Mouse (Mus musculus) testis, adult 2 months (tissue): ENCODE measurements around the gene 4930556J24Rik. TPM values are rescaled to one million over a fixed set of nuclear protein-coding genes. Genes with fewer than 3 reads are reported as not detected.
"Not testable (repeated sequence)": the region's sequence is repeated elsewhere in the genome, so short reads cannot be mapped to it uniquely, and the experiment has no call there.

ENCODE experiments used
- H3K27ac ChIP-seq: fragments of 200-500 bp; 2 replicates; pipeline ENCODE4 v1.5.1; 2012; ENCODE audit warnings: low read depth, low read length; ENCODE audit not compliant: control insufficient read depth, insufficient read depth
- H3K27me3 ChIP-seq: fragments of 200-500 bp; 2 replicates; pipeline ENCODE4 v1.6.1; 2012; ENCODE audit warnings: mild to moderate bottlenecking, low read length, moderate library complexity; ENCODE audit not compliant: control insufficient read depth, insufficient read depth
- H3K36me3 ChIP-seq: fragments of 200-500 bp; 2 replicates; pipeline ENCODE4 v1.6.1; 2012; ENCODE audit warnings: mild to moderate bottlenecking, low read length; ENCODE audit not compliant: control insufficient read depth, insufficient read depth
- H3K4me1 ChIP-seq: fragments of 200-500 bp; 2 replicates; pipeline ENCODE4 v1.6.1; 2012; ENCODE audit warnings: low read length; ENCODE audit not compliant: control insufficient read depth, insufficient read depth
- H3K4me3 ChIP-seq: fragments of 200-500 bp; 2 replicates; pipeline ENCODE4 v1.5.1; 2012; ENCODE audit warnings: low read depth, mild to moderate bottlenecking, low read length, moderate library complexity, mixed read lengths; ENCODE audit not compliant: control insufficient read depth
- CTCF ChIP-seq: fragments of 200-500 bp; IDR thresholded peaks from 2 replicates; pipeline ENCODE4 v1.5.1; 2012; ENCODE audit warnings: low read depth, mild to moderate bottlenecking, inconsistent platforms, low read length, moderate library complexity; ENCODE audit not compliant: control insufficient read depth, insufficient read depth, insufficient replicate concordance
- POLR2A ChIP-seq: fragments of 200-500 bp; IDR thresholded peaks from 2 replicates; pipeline ENCODE4 v1.6.1; 2012; ENCODE audit warnings: low read depth, mild to moderate bottlenecking, inconsistent platforms, low read length, moderate library complexity; ENCODE audit not compliant: control insufficient read depth
- polyA plus RNA-seq: library from polyadenylated mRNA; depleted of rRNA; stranded (reverse); fragments of >200 nt; gene quantifications from 2 replicates; pipeline ENCODE4 v1.2.3, GENCODE M21; 2012

Gene 4930556J24Rik
- polyA plus RNA-seq, 1 experiment: 1.6 TPM

DNA sequence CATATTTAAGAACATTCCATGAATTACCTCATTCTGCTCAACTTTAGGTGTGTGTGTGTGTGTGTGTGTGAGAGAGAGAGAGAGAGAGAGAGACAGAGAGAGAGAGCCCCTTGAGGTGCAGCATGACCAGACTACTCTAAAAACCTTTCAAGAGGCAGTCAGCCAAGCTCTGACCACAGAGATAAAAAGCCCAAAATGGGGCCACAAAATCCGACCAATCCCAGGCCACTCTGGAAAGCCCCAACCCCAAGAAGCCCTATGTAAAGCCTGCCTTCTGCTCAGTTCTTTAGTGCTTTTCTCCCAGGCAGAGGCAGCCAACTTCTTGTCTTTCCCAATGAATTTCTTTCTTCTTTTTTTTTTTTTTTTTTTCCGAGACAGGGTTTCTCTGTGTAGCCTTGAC, 15.7 kb downstream of the 4930556J24Rik start:
- TF ChIP-seq POLR2A (no peak), CTCF (no peak)
- no peaks in the 10 kb centered on the region for H3K36me3 ChIP-seq
- H3K4me3 ChIP-seq: no peak overlapping the region
- H3K4me1 ChIP-seq: peaks cover 3% of the 10 kb centered on the region; the same call in 1 of the 2 replicates
- H3K27me3 ChIP-seq: no peaks in the 10 kb centered on the region
- no peak overlapping the region for H3K27ac ChIP-seq

DNA sequence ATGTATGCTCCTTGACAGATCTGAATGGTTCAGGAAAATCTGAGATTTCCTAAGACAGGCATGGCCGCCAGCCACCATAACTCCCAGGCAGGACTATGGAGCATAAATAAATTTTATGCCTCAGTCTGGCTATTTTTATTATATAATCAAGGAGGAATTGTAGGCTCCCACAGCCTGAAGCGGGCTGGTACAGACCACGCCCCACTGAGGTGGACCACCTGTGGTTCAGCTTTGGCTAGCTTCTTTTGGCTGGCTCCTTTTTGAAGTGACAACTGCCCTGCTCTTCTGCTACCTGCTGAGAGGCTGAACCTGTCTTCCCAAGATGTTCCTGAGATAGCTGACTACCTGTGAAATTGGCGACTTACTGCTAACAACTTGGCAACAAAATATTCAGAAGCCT, 21.2 kb downstream of the 4930556J24Rik start:
- H3K27ac ChIP-seq, H3K4me3 ChIP-seq, H3K27me3 ChIP-seq, H3K36me3 ChIP-seq, H3K4me1 ChIP-seq: not testable (repeated sequence)

DNA sequence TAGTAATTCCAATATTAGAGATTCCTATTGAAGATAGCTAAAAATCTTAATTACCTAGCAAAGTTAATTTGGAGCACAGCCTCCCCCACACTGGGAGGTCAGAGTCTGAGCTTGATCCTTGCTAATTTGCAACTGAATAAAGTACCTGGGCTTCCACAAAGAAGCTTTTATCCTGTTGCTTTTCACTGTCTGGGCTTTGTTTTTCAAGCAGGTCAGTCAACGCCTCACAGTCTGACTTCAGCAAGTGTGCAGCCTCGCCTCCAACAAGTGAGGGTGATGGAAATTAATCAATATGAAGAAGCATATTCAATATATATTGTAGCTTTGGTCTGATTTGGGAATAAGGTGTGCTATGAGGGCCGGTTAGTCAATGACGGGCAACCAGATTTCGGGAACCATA, 21.7 kb downstream of the 4930556J24Rik start:
- not testable (repeated sequence) for H3K27ac ChIP-seq, H3K4me1 ChIP-seq, H3K36me3 ChIP-seq, H3K27me3 ChIP-seq, H3K4me3 ChIP-seq

DNA sequence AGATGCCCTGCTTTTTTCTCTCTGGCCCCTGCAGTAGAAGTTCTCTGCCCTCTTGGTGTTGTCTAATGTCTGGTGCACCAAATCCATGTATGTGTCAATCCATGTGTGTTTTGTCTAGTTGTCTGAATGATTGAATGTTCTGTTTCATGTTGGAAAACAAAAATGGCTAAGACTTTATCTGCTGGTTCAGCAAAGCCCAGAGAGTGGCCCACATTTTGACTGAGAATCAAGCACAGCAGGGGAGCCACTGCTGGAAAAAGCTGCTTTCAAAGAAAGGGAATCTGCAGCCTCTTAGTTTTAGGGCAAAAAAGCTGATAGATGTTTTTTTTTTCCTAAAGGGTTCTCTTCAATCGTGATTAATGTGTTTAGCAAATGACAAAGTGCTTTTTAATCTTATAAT, 30.2 kb downstream of the 4930556J24Rik start:
- Histone ChIP-seq H3K4me1 (no peaks in the 10 kb centered on the region; the same call in 1 of the 2 replicates), H3K27ac (no peak overlapping the region), H3K36me3 (no peaks in the 10 kb centered on the region), H3K4me3 (no peak overlapping the region), H3K27me3 (no peaks in the 10 kb centered on the region)
- TF ChIP-seq CTCF (no peak), POLR2A (no peak)

DNA sequence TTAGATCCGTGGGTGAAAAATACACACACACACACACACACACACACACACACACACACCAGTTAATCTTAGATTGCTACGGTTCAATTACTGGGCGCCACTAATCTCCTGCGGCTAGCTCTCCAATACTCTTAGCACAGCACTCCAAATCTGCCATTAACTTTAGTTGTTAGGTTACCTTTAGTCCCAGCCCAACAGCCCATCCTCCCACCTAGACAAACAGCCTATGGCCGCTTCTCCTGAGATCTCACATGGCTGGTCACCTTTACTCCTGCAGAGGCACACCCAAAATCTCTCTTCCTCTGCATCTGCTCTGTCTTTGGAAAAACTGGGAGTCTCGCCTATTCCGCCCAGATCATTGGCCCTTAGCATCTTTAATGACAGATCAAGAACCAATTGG, 35.2 kb downstream of the 4930556J24Rik start:
- Histone ChIP-seq H3K36me3 (no peaks in the 10 kb centered on the region), H3K4me1 (no peaks in the 10 kb centered on the region; the same call in 1 of the 2 replicates), H3K27me3 (no peaks in the 10 kb centered on the region), H3K4me3 (no peak overlapping the region), H3K27ac (no peak overlapping the region)
- no peak for TF ChIP-seq CTCF
- no peak for TF ChIP-seq POLR2A

DNA sequence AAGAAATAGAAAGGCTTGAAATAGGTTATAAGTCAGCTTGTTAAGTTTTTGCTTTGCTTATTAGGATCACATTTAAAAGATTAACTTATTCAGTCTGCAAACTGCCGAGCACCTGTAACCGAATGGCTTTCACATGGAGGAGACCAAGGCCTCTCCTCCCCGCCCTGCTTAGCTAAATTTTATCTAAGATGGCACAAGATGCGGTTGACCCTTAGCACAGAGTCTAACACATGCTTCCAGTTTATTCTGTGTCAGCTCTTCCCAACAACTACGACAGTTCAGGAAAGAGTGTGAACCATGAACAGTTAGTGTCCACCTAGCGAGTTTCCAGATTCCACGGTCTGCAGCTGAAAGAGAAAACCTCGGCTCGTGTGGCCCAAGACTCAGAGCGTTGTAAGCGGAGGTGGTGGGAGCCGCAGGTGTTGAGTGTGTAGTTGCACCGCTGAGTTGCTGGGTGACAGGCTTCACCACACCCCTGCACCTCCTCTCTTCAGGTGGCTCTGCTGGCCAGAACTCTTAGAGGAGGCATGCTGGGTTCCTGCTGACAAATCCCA, 39.2 kb downstream of the 4930556J24Rik start:
- H3K4me3 ChIP-seq: no peak overlapping the region
- H3K27ac ChIP-seq: no peak overlapping the region
- no peaks in the 10 kb centered on the region for H3K36me3 ChIP-seq
- no peaks in the 10 kb centered on the region for H3K4me1 ChIP-seq
- no peak for TF ChIP-seq POLR2A
- H3K27me3 ChIP-seq: no peaks in the 10 kb centered on the region

DNA sequence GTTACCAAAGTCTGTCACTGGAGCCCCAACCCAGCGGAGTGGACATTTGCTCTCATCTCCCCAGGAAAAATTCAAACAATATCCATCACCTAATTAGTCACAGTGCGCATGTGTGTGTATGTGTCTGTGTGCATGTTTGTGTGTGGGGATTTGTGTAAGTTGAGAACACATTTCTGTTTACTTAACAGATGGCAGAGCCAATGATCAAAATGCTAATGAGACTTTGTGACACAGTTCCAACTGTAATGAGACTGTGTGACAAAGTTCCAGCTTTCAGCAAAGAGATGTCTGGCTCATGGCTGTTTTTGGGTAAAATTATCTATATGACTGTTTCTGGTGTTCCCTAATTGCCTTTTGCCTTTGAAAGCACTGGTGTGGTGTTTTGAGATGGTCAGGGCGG, 40.3 kb downstream of the 4930556J24Rik start:
- no peak for TF ChIP-seq POLR2A
- no peak for TF ChIP-seq CTCF
- Histone ChIP-seq H3K4me3 (no peak overlapping the region), H3K27me3 (no peaks in the 10 kb centered on the region), H3K36me3 (no peaks in the 10 kb centered on the region), H3K4me1 (peaks cover 2% of the 10 kb centered on the region), H3K27ac (no peak overlapping the region)

DNA sequence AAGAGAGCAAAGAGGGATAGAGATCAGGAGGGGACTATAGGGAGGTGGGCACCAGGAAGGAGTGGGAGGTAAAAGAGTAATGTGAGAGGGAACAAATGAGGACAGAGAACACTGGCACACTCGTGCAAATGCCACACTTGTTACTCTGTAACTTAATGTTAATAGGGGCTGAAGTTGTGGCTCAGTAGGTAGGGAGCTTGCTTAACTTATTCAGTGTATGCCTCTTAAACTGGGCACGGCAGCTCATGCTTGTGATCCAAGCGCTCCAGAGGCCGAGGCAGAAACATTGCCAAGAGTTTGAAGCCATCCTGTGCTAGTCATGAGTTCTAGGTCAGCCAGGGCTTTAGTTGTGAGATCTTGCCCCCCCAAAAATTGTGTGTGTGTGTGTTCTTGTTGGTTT, 41.4 kb downstream of the 4930556J24Rik start:
- Histone ChIP-seq H3K36me3 (no peaks in the 10 kb centered on the region), H3K4me3 (no peak overlapping the region), H3K27me3 (no peaks in the 10 kb centered on the region), H3K4me1 (peaks cover 3% of the 10 kb centered on the region), H3K27ac (no peak overlapping the region)
- TF ChIP-seq CTCF (no peak), POLR2A (no peak)
